Mouse (Mus musculus) olfactory bulb, adult 2 months (tissue): ENCODE results near the gene Wnk4. TPM values are rescaled to one million over a fixed set of nuclear protein-coding genes. Genes with fewer than 3 reads are reported as not detected.

Experiments
- H3K27ac ChIP-seq: fragments of 200-500 bp; 2 replicates; pipeline ENCODE4 v1.5.1; 2012; ENCODE audit warnings: low read depth, low read length; ENCODE audit not compliant: insufficient read depth
- H3K4me1 ChIP-seq: fragments of 200-500 bp; 2 replicates; pipeline ENCODE4 v1.6.1; 2012; ENCODE audit warnings: low read length; ENCODE audit not compliant: control insufficient read depth, insufficient read depth
- H3K4me3 ChIP-seq: fragments of 200-500 bp; 2 replicates; pipeline ENCODE4 v1.5.1; 2012; ENCODE audit warnings: mild to moderate bottlenecking, low read depth, low read length, moderate library complexity; ENCODE audit not compliant: insufficient read depth
- CTCF ChIP-seq: fragments of 200-500 bp; IDR thresholded peaks from 2 replicates; pipeline ENCODE4 v1.5.1; 2012; ENCODE audit warnings: low read depth, mild to moderate bottlenecking, low read length, moderate library complexity; ENCODE audit not compliant: insufficient read depth
- POLR2A ChIP-seq: fragments of 200-500 bp; IDR thresholded peaks from 2 replicates; pipeline ENCODE4 v1.6.1; 2012; ENCODE audit warnings: mild to moderate bottlenecking, low read depth, low read length, moderate library complexity; ENCODE audit not compliant: insufficient read depth
- WGBS: fragments of 180-500 bp; shearing (Covaris S2); methylation state at CpG from one replicate; pipeline ENCODE4 v1.1.7; 2018; 5-methylcytosine and 5-hydroxymethylcytosine counted together
- polyA plus RNA-seq: library from polyadenylated mRNA; stranded (reverse); fragments of >200 nt; gene quantifications from 2 replicates; pipeline ENCODE4 v1.2.4, GENCODE M21; 2012; ENCODE audit warnings: low replicate concordance; ENCODE audit not compliant: missing spikeins, insufficient read depth, insufficient read length

The Wnk4 gene
- polyA plus RNA-seq, 1 experiment, result not detected

GRCm38 (mm10) chr11:101279193-101279569, 18.8 kb downstream of the Wnk4 start:
- H3K4me1 ChIP-seq, result peaks cover 24% of the 10 kb centered on the region
- TF ChIP-seq POLR2A (no peak), CTCF (no peak)
- no peak overlapping the region for H3K27ac ChIP-seq
- H3K4me3 ChIP-seq, result peak overlapping the region; percentile 98
- WGBS, result 54% methylated on average over 14 of the region's 14 CpGs

- Histone ChIP-seq H3K4me1 (peaks cover 24% of the 10 kb centered on the region), H3K4me3 (no peak overlapping the region), H3K27ac (no peak overlapping the region)
- TF ChIP-seq CTCF (no peak), POLR2A (no peak)
- WGBS, result 53% methylated on average over 7 of the region's 7 CpGs
Measured at GRCm38 (mm10) chr11:101280837-101281236, 20.5 kb downstream of the Wnk4 start.

- peaks cover 7% of the 10 kb centered on the region for H3K4me1 ChIP-seq
- no peak overlapping the region for H3K4me3 ChIP-seq
- WGBS, result 10% methylated on average over 5 of the region's 5 CpGs
- TF ChIP-seq CTCF (no peak), POLR2A (no peak)
- H3K27ac ChIP-seq, result no peak overlapping the region
Measured at GRCm38 (mm10) chr11:101282896-101283295, 22.5 kb downstream of the Wnk4 start.

GRCm38 (mm10) chr11:101283805-101284204, 23.4 kb downstream of the Wnk4 start:
- Histone ChIP-seq H3K4me1 (peaks cover 3% of the 10 kb centered on the region), H3K4me3 (no peak overlapping the region), H3K27ac (no peak overlapping the region)
- WGBS, result 70% methylated on average over 4 of the region's 4 CpGs
- no peak for TF ChIP-seq POLR2A
- TF ChIP-seq CTCF, result no peak

- WGBS, result 76% methylated on average over 9 of the region's 9 CpGs
- H3K4me1 ChIP-seq, result no peaks in the 10 kb centered on the region
- H3K4me3 ChIP-seq, result no peak overlapping the region
- no peak overlapping the region for H3K27ac ChIP-seq
- no peak for TF ChIP-seq CTCF
- no peak for TF ChIP-seq POLR2A
Measured at GRCm38 (mm10) chr11:101287306-101287705, 26.9 kb downstream of the Wnk4 start.

- H3K4me3 ChIP-seq, result no peak overlapping the region
- 88% methylated on average over 8 of the region's 8 CpGs for WGBS
- TF ChIP-seq POLR2A, result no peak
- TF ChIP-seq CTCF, result no peak
Measured at GRCm38 (mm10) chr11:101291231-101291630, 30.9 kb downstream of the Wnk4 start.

GRCm38 (mm10) chr11:101295191-101295590, 34.8 kb downstream of the Wnk4 start:
- H3K4me1 ChIP-seq, result no peaks in the 10 kb centered on the region
- no peak overlapping the region for H3K27ac ChIP-seq
- no peak overlapping the region for H3K4me3 ChIP-seq
- WGBS, result 91% methylated on average over 8 of the region's 8 CpGs
- TF ChIP-seq CTCF, result no peak
- no peak for TF ChIP-seq POLR2A

More at GRCm38 (mm10) chr11:101291231-101291630, 30.9 kb downstream of the Wnk4 start:
- no peaks in the 10 kb centered on the region for H3K4me1 ChIP-seq
- no peak overlapping the region for H3K27ac ChIP-seq

GRCm38 (mm10) chr11:101300881-101301280, 40.5 kb downstream of the Wnk4 start:
- 66% methylated on average over 7 of the region's 7 CpGs for WGBS
- no peak for TF ChIP-seq POLR2A
- no peak for TF ChIP-seq CTCF
- Histone ChIP-seq H3K27ac (no peak overlapping the region), H3K4me1 (peaks cover 5% of the 10 kb centered on the region; the same call in 1 of the 2 replicates), H3K4me3 (no peak overlapping the region)

GRCm38 (mm10) chr11:101301299-101302003, 41.1 kb downstream of the Wnk4 start:
- Histone ChIP-seq H3K27ac (no peak overlapping the region), H3K4me1 (peaks cover 5% of the 10 kb centered on the region; the same call in 1 of the 2 replicates), H3K4me3 (peak overlapping the region; percentile 72)
- WGBS, result 11% methylated on average over 26 of the region's 26 CpGs
- TF ChIP-seq POLR2A, result no peak
- no peak for TF ChIP-seq CTCF
